Comparison of ENCODE assay signal across 30 mouse cellular contexts in the genomic region with DNA sequence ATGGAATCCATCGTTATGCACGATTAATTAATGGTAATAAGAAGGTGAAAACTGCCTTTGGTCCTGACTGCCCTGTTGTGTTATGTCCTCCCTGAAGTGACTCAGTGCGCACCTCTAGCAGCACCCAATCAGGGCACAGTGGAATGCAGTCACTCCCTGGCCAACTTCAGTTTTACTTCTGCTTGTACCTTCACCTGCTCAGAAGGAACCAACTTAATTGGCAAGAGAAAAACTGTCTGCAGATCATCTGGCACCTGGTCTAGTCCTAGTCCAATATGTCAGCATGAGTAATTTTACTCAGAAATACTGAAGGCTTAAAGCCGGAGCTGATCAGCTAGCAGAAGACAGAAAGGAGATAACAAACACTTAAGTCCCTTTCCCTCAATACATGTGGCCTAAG. TPM values are rescaled to one million over a fixed set of nuclear protein-coding genes. Genes with fewer than 3 reads are reported as not detected.
DNase-seq lines count a peak whose midpoint lies in the region; ATAC-seq and TF ChIP-seq lines count a peak whose summit lies in the region.
"Had no signal": no experiment of that assay in that cellular context is flagged by ENCODE, and none has a peak within 500 bp of the region (broad histone marks: within the 10 kb centered on the region; RNA-seq: fewer than 3 reads in every experiment).

No protein-coding gene starts in this region.

- ATAC-seq in CD4-positive, CD25-positive, alpha-beta regulatory T cell, adult 4 months, result no peak
- no peak for ATAC-seq in kidney, embryonic 15.5 days (replicated peaks; ENCODE audit: low FRiP score)
- ATAC-seq: forebrain, postnatal 0 days; intestine, embryonic 15.5 days; Patski had no signal

- no peaks in the 10 kb centered on the region for H3K27me3 ChIP-seq in spleen, adult 2 months (ENCODE audit: control insufficient read depth, insufficient read depth, low read length)
- H3K27me3 ChIP-seq in kidney, embryonic 15.5 days, result no peaks in the 10 kb centered on the region
- H3K27me3 ChIP-seq: embryonic facial prominence, embryonic 13.5 days; forebrain, embryonic 12.5 days; hindbrain, embryonic 12.5 days; hindbrain, embryonic 15.5 days; intestine, embryonic 15.5 days had no signal

- peak overlapping the region; percentile 84 for H3K27ac ChIP-seq in spleen, adult 2 months (ENCODE audit: insufficient read depth, low read length)
- H3K27ac ChIP-seq in kidney, embryonic 15.5 days, result no peak overlapping the region
- H3K27ac ChIP-seq: embryonic facial prominence, embryonic 10.5 days; embryonic facial prominence, embryonic 13.5 days; forebrain, embryonic 12.5 days; hindbrain, embryonic 12.5 days; hindbrain, embryonic 15.5 days; intestine, embryonic 15.5 days had no signal

- no peak overlapping the region for H3K4me3 ChIP-seq in spleen, adult 2 months (ENCODE audit: extremely low read depth, insufficient read depth, insufficient read length)
- H3K4me3 ChIP-seq in kidney, embryonic 15.5 days (replicated peaks), result no peak overlapping the region
- H3K4me3 ChIP-seq: embryonic facial prominence, embryonic 10.5 days; embryonic facial prominence, embryonic 13.5 days; erythroblast, embryonic 14.5 days; forebrain, embryonic 12.5 days; hindbrain, embryonic 12.5 days; hindbrain, embryonic 15.5 days; intestine, embryonic 15.5 days had no signal

- H3K4me2 ChIP-seq in kidney, embryonic 15.5 days, result no peak overlapping the region
- H3K4me2 ChIP-seq: embryonic facial prominence, embryonic 13.5 days; forebrain, embryonic 12.5 days; heart, embryonic 11.5 days; hindbrain, embryonic 12.5 days; hindbrain, embryonic 15.5 days; intestine, embryonic 15.5 days had no signal

- DNase-seq in CD4-positive, CD25-positive, alpha-beta regulatory T cell, adult 2 months (ENCODE audit: low read depth, low spot score), result peak; percentile 31
- DNase-seq in spleen, adult 2 months (ENCODE audit: low read depth in 1 of 2, low spot score in 2 of 2), result peak in 1 of 2 experiments; percentile 48
- DNase-seq in spleen, postnatal 14 days (ENCODE audit: low spot score in 2 of 2), result no peak
- peak; percentile 79 for DNase-seq in A20 (ENCODE audit: low read depth, low spot score)
- peak; percentile 53 for DNase-seq in induced T-regulatory cell, adult 2 months (ENCODE audit: low read depth)
- no peak for DNase-seq in frontal cortex, postnatal 36 days (ENCODE audit: low spot score in 2 of 2)
- DNase-seq: adrenal gland, postnatal 10 days; adrenal gland, postnatal 36 days; cerebellum, adult 11 months; cerebellum, adult 2 months; cerebellum, adult 9-11 months; cerebellum, postnatal 25 days; embryo, embryonic 11 days; forebrain, postnatal 0 days; gastrocnemius, postnatal 25 days had no signal

- H3K4me1 ChIP-seq in spleen, adult 2 months (ENCODE audit: control insufficient read depth, insufficient read depth, insufficient read length), result peaks cover 46% of the 10 kb centered on the region
- no peaks in the 10 kb centered on the region for H3K4me1 ChIP-seq in kidney, embryonic 15.5 days
- H3K4me1 ChIP-seq: embryonic facial prominence, embryonic 10.5 days; embryonic facial prominence, embryonic 13.5 days; forebrain, embryonic 12.5 days; hindbrain, embryonic 12.5 days; hindbrain, embryonic 15.5 days; intestine, embryonic 15.5 days had no signal

- 62% methylated on average over 4 of the region's 4 CpGs for WGBS in spleen, adult 2 months
- WGBS in kidney, embryonic 15.5 days, result 92% methylated on average over 4 of the region's 4 CpGs

- no peak; the same call in 1 of the 2 replicates for TF ChIP-seq POLR2A in spleen, adult 2 months (IDR thresholded peaks at IDR 0.05; ENCODE audit: low read depth, low read length)

- no peaks in the 10 kb centered on the region for H3K9me3 ChIP-seq in kidney, embryonic 15.5 days (replicated peaks)
- H3K9me3 ChIP-seq: embryonic facial prominence, embryonic 10.5 days; embryonic facial prominence, embryonic 13.5 days; forebrain, embryonic 12.5 days; G1E; hindbrain, embryonic 12.5 days; hindbrain, embryonic 15.5 days; intestine, embryonic 15.5 days had no signal

- TF ChIP-seq CTCF in spleen, adult 2 months (IDR thresholded peaks at IDR 0.05; ENCODE audit: extremely low read depth, insufficient read depth, insufficient read length, insufficient replicate concordance), result no peak

- H3K36me3 ChIP-seq in spleen, adult 2 months (ENCODE audit: control insufficient read depth, insufficient read depth, low read length), result peaks cover 35% of the 10 kb centered on the region
- H3K36me3 ChIP-seq in kidney, embryonic 15.5 days, result no peaks in the 10 kb centered on the region
- H3K36me3 ChIP-seq: embryonic facial prominence, embryonic 10.5 days; embryonic facial prominence, embryonic 13.5 days; forebrain, embryonic 12.5 days; G1E; hindbrain, embryonic 12.5 days; hindbrain, embryonic 15.5 days; intestine, embryonic 15.5 days had no signal

- H3K9ac ChIP-seq in kidney, embryonic 15.5 days, result no peak overlapping the region
- H3K9ac ChIP-seq: embryonic facial prominence, embryonic 13.5 days; forebrain, embryonic 12.5 days; forebrain, postnatal 0 days; hindbrain, embryonic 12.5 days; hindbrain, embryonic 15.5 days; intestine, embryonic 15.5 days had no signal

RNA-seq across cellular contexts. Expression of a gene that starts 8.7 kb away (rescaled TPM):
- 100 to 1,000 TPM; 554 to 560 TPM for polyA plus RNA-seq in CD4-positive, CD25-positive, alpha-beta regulatory T cell, adult 4 months (2017; shearing (Covaris generic))
- 68.6 and 72.4 TPM in 2 replicates for polyA plus RNA-seq in spleen, adult 2 months (2012; rRNA removed)
- polyA plus RNA-seq in kidney, embryonic 15.5 days (2015; fragmentation: Nextera tagmentation; extraction: Ambion mirVana), result 0.46 and 0.49 TPM in 2 replicates
- polyA plus RNA-seq: embryonic facial prominence, embryonic 10.5 days; erythroblast, embryonic 14.5 days; forebrain, embryonic 12.5 days; G1E; heart, embryonic 14.5 days; Patski had no signal

RNA-seq across cellular contexts. Expression of a gene that starts 22.4 kb away (rescaled TPM):
- polyA plus RNA-seq in CD4-positive, CD25-positive, alpha-beta regulatory T cell, adult 4 months (2017; shearing (Covaris generic)), result under 1 TPM in 1 of 2 experiments, not detected in 1; 0.22 TPM
- polyA plus RNA-seq in spleen, adult 2 months (2012; rRNA removed), result 0.09 and 0.13 TPM in 2 replicates
- 0.10 and 0.17 TPM in 2 replicates for polyA plus RNA-seq in kidney, embryonic 15.5 days (2015; fragmentation: Nextera tagmentation; extraction: Ambion mirVana)
- polyA plus RNA-seq: cortical plate, adult 2 months; embryonic facial prominence, embryonic 10.5 days; embryonic facial prominence, embryonic 13.5 days; erythroblast, embryonic 14.5 days; forebrain, embryonic 12.5 days; forebrain, postnatal 0 days; frontal cortex, adult 2 months; G1E; hindbrain, embryonic 12.5 days; hindbrain, embryonic 15.5 days; Patski had no signal

RNA-seq across cellular contexts. Expression of a gene that starts 44.6 kb away (rescaled TPM):
- 1 to 10 TPM; 3.8 to 4.1 TPM for polyA plus RNA-seq in CD4-positive, CD25-positive, alpha-beta regulatory T cell, adult 4 months (2017; shearing (Covaris generic))
- polyA plus RNA-seq in spleen, adult 2 months (2012; rRNA removed), result 2.2 and 2.8 TPM in 2 replicates
- 0.30 and 1.1 TPM in 2 replicates for polyA plus RNA-seq in kidney, embryonic 15.5 days (2015; fragmentation: Nextera tagmentation; extraction: Ambion mirVana)
- polyA plus RNA-seq: cerebellum, adult 2 months; embryonic facial prominence, embryonic 10.5 days; embryonic facial prominence, embryonic 13.5 days; forebrain, embryonic 12.5 days; forebrain, postnatal 0 days; frontal cortex, adult 2 months; G1E; hindbrain, embryonic 12.5 days; hindbrain, embryonic 15.5 days had no signal

Comparison
In these comparisons a context has a peak if more than half of its experiments do, and no peak if none do; other contexts are left out.
1. DNase-seq: peak in CD4-positive, CD25-positive, alpha-beta regulatory T cell, adult 2 months (single experiment), A20 (single experiment) and induced T-regulatory cell, adult 2 months (single experiment); none in spleen, postnatal 14 days (0 of 2) and frontal cortex, postnatal 36 days (0 of 2).
2. RNA of a gene that starts 8.7 kb away (polyA plus RNA-seq): 554 to 560 TPM in CD4-positive, CD25-positive, alpha-beta regulatory T cell, adult 4 months and 68.6 to 72.4 TPM in spleen, adult 2 months; 0.46 to 0.49 TPM in kidney, embryonic 15.5 days; every median in the first group is over 10 times any median in the second.